Mouse (Mus musculus) lung, postnatal 36 days (tissue): ENCODE measurements around the gene Hadhb.
"Not testable (repeated sequence)": the region's sequence is repeated elsewhere in the genome, so short reads cannot be mapped to it uniquely, and the experiment has no call there.

Source experiments
- DNase-seq: peaks from one replicate; pipeline ENCODE4 v3.0.0; 2022; ENCODE audit warnings: mixed read lengths

Gene Hadhb

DNA sequence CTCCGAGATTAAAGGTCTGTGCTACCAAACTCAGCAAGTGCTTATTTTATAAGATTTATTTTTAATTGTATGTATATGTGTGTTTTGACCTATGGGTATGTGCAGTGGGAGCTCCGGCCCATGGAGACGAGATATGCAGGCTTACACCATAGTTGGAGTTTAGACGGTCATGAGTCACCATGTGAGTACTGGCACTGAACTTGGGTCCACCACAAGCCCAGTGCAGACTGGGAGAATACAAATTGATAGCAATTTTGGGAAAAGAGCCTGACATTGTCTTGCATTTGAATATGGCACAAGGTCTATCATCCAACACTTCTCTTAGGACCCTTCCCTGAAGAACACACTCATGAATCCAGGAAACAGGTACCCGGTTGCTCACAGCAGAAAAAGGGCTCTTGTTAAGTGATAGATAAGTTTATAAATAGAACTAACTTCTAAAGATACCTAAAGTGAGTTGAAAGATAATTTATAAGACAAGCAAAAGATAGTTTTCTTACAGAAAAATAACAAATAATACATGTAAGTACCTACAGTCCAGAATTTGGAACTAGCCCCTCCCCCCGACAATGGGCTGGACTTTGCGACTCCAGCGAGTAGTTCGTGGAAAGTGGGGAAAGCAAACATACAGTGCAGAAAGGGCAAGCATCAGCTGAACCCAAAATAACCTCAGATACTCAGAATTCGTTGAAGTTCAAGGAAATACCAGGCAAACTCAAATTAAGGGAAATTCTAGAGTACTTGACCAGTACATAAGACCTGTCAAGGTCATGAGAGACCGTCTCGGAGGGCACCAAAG, 32.8 kb downstream of the Hadhb start:
- DNase-seq: no peak

DNA sequence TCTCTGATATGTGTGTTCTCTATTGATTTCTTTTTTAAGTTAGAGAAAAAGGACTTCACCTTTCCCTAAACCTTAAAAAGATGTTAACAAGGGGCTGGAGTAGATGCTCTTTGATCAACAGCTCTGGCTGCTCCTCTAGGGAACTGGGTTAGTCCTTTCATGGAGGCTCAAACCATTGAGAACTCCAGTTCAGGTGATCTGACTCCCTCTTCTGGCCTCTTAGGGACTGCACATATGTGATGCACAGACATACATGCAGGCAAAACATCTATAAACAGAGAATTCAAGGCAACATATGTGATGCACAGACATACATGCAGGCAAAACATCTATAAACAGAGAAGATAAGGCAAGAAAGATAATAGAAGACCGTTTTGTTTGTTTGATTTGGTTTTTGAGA, 37.4 kb downstream of the Hadhb start:
- no peak for DNase-seq

DNA sequence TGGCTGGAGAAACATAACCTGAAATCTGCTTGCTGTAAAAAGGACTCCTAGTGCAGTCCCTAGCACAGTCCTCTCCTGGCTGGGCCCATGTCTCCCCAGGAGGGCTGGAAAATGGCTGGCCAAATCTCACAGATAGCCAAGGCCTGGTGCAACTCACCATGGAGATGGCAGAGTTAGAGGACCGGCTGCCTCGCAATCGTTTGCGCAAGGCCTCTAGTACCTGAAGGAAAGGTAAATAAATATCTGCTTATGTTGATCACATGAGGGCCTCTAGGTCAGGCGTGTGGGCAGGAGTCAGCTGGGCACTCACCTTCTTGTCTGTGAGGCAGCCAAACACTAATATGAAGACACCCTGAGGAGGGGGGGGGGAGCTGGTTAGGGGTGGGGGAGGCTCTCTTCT, 40.3 kb downstream of the Hadhb start:
- DNase-seq: peak; percentile 58

DNA sequence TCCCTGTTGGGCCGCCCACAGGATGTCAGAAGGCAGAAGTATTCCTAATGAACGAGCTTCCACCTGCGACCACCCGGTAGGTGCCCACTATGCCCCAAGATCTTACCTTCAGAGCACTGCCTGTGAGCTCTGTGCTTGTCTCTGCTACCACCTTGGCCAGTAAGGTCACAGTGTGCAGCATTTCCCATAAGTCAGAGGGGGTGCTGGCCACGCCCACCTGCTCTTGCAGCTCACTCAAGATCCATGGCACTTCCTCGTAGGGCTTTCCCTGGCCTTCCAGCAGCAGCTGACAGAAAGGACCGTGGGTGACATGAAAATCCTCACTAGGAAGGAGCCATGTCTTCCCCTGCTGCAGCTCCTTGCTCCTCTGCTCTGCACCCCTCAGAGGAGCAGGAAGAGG, 43.2 kb downstream of the Hadhb start:
- DNase-seq: peak; percentile 50

DNA sequence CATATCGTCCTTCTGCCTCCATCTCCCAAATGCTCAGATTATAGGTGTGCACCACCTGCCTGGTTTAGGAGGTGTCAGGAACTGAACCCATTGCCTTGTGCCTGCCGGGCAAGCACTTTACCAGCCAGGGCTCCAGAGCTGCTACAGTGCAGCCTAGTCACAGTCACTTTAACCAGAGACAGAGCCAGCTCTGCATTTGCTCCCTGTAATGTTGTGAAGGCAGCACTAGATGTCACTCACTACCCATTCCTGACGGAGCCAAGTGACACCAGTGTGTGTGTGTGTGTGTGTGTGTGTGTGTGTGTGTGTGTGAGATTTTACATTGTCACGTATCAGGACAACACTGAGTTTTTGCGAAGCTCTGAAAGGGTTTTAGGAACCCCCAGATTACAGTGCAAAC, 46.5 kb downstream of the Hadhb start:
- DNase-seq: peak; percentile 46

DNA sequence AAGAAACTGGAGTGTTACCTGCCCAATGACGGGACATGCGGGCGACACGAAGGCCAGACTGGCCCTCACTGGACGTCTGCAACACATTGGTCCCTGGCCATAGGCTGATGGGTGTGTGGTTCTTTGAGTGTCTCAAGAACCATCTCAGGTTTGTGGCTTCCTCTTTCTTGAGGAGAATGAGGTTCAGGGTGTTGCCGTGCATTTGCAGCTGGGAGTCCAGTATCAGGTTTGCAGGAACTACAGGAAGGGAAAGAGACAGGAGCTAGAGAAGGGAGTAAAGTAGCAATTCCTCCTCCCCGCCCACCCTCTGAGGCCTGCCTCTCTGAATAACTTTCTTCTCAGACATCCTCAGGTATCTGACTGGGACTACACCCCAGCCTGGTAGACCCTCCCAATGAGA, 47.2 kb downstream of the Hadhb start:
- DNase-seq: no peak

DNA sequence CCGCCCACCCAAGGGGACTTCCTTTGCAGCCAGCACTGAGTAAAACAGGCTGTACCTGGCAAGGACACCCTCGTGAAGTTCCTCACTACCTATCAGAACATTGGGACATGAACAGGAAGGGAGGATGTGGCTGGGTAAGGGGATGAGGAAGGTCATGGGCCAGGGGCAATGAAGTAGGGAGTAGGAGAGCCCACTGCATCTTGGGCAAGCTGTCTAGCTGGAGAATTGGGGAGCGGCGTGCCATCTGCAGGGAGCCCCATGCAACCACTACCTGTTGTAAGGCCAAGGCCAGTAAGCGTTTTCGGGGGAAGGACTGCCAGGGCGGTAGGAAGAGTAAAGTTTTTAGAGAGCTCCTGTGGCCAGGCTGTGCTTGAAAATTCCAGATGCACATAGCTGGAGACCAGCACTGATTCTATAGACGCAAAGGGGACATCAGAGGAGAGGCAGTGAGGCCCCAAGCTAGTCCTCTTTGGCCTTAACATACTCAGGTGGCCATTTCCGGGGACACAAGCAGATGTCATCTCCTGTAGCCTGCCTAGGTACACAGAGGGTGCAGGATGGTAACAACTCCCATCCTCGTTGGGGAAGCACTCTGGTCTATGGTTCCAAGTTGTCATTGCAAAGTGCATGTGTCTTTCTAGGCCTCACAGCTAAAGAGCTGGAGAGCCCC, 48.3 kb downstream of the Hadhb start:
- no peak for DNase-seq

DNA sequence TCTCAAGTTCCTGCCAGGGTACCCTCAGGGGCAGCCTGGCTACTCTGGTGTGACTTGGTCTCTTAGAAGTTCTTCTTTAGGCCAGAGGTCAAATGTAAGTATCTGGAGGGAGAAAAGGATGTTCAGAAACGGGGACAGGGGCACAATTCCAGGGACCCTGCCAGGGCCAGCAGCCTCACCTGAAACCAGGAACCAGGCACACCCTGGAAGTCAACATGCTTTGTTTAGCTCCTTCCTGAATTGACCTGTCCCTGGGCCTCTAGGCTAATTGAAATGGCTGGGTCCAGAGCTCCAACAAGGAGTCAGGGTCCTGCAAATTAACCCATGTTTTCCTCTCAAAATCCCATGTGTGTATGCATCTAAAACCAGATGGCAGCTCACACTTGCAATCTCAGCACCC, 49.4 kb downstream of the Hadhb start:
- DNase-seq: no peak

DNA sequence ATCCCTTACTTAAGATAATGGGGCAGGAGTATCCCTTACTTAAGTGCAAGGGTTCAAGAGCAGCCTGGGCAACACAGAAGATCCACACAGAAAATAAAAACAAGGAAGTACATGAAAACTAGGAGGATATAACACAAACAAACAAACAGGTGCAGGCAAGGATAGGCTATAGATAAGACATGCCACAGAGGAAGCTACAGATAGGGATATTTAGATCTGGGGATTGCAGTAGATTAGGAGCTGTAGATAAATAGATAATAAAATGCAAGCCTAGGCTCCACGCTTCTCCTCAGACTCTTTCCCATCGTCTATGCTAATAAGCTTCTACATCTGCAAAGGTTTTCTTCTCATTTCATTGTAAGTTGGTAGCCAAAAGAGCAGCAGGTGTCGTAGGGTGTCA, 50.0 kb downstream of the Hadhb start:
- DNase-seq: no peak

DNA sequence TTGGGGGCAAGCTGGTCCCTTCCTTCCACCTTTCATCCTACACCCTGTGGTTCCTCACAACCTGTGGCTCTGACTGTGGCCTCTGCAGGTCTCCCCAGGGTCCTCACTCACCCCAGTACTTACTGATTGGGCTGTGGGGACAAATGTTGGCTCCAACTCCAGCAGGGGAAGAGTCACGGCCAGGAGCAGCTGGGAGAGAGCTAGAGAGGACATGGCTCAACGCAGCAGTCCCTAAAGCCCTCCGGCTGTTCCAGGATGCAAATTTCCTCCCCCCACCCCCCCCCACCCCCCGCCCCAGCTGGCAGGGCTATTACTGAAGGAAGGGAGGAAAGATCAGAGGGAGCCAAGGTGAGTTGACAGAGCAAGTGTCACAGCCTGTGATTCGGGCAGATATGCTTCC, 50.4 kb downstream of the Hadhb start, which contains the start of gene Adgrf3:
Gene Adgrf3 (minus strand): TSS at position 230 of the 400 bp plus-strand sequence.
- no peak for DNase-seq

DNA sequence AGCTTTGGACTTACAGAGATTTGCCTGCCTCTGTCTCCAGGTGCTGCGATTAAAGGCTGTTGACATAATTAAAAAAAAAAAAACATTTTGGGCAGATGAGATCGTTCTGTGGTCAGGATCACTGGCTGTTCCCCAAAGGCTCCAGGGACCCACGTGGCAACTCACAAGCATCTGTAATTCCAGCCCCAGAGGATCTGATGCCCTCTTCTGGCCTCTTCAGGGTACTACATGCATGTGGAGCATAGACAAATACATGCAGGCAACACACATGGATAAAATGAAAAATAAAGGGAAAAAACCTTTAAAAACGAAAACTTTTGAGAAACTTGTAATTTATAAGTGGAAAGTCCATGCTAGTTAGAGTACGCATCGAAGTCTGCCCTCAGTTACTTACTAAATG, 52.2 kb downstream of the Hadhb start:
- peak; percentile 60 for DNase-seq

DNA sequence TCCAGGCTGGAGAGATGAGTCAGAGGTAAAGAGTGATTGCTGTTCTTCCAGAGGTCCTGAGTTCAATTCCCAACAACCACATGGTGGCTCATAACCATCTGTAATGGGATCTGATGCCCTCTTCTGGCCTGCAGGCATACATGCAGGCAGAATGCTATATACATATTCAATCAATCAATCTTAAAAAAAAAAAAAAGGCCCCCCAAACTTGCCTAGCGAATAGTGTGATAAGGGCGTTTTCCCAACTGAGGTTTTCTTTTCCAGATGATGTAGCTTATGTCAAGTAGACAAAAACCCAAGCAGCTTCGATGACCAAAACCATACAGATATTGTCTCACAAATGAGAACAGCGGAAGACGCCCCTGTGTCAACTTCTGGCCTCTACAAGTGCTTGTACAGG, 55.7 kb downstream of the Hadhb start:
- DNase-seq: not testable (repeated sequence)

DNA sequence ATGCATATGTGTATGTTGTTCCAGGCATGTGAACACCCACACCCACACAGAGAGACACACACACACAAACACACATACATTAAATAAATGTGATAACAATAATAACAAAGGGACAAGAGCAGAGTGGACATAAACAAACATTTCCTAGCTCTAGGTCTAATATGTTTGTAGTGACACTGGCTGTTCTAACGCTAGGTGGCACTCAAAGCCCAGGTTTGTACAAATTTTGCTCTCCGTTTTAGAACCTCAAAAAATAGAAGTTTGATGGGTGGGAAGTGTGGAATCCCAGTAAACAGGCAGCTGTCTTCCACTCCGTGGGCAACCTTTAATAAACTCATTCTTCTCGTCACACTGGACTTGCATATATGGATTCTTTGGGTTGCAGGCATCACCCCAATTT, 59.8 kb downstream of the Hadhb start:
- peak; percentile 77 for DNase-seq

DNA sequence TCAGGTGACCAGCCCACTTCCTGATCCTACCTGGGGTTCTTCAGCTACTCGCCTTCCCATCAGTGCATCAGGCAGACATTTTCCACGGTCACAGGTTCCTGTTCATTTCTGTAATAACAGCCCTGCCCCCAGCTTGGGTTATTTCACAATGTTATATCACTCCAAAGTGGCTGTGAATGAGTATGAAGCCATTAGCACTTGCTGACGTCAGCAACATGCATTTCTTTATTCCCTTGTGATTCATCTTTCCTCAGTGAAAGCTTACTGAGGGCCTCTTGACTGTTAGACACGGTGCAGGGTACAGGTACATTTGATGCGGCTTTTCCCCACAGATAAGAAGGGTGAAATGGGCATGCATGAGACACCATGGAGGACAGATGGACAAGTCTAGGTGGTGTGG, 60.9 kb downstream of the Hadhb start:
- no peak for DNase-seq

DNA sequence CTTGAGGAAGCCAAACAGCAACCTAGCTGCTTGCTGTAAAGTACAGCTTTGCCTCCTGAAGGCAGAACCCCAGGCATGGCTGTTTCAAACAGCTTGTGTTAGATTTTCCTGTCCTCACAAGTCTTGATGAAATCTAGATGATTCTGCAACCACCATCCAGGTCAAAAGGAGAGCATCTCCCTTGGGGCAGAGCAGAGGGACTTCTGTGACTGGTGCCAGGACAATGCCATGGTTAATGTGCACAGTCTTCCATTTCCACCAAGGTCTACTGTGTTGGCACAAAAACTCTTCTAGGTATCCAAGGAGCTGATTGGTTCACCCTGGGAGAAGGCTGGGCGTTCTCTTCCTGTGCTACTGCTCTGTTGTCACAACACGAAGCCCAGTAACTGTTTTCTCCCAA, 64.7 kb downstream of the Hadhb start:
- no peak for DNase-seq

DNA sequence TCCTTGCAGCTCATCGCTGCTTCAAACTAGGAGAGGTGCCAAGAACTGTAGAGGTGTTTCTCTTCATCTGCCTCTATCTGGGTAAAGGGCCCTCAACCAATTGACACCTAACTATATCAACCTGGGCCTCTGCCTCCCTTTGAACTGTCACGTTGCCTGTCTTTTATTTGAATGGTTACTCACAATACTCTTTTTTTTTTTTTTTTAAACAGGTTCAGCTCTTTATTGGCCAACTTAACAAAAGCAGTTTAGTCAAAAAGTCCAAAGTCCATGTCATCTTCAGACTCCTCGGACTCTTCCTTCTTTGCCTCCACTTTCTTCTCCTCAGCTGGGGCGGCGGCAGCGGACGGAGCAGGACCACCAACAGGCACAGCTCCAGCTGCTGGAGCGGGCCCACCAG, 65.6 kb downstream of the Hadhb start:
- no peak for DNase-seq

DNA sequence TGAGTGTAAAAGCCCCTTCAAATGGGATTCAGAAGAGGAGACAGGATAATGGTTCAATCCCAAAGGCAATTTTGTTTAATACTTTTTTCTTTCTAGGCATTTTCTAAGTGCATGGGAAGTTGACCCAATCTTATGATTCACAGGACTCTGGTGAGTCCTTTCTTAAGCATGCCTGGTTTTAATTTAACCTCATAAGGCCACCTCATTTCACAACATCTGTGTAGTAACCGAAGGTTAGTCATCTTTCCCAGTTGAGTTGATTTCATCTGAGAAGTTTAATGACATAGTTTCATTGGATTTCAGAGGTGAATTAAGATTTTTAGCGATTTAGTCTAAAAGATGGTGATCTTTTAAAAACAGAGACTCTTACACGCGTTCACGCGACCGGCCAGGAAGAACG, 67.6 kb downstream of the Hadhb start:
- DNase-seq: no peak

DNA sequence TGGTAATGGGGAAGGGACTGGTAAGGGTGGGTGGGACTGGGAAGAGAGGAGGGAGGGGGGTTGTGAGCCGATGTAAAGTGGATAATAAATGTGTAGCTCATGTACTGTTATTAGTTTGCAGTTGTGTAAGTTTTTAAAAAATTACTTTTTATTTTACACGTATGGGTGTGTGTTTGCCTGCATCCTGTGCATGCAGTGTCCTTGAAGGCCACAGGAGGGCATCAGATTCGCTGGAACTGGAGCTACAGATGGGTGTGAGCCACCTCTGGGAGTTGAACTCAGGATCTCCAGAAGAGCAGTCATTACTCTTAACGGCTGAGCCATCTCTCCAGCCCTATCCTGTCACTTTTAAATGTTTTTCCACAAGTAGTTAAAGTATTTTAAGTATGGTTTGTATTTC, 75.9 kb downstream of the Hadhb start:
- DNase-seq: peak; percentile 58

DNA sequence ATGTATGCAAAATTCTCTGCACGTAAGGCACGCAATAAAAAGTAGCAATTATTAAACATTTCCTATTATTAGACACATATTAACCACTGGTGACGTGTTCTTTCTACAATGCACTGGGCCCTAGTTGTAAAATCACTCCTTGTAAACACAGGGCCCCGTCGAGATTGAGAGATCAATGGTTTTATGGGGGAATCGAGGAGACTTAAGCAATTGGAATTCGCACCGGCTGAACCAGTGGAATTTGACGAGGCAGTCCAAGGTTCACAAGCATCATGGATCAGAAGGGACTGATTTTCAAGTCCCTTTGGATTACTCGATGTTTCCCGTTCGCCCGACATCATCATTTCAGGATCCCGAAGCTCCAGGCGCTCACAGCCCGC, 76.8 kb downstream of the Hadhb start:
- DNase-seq: no peak

DNA sequence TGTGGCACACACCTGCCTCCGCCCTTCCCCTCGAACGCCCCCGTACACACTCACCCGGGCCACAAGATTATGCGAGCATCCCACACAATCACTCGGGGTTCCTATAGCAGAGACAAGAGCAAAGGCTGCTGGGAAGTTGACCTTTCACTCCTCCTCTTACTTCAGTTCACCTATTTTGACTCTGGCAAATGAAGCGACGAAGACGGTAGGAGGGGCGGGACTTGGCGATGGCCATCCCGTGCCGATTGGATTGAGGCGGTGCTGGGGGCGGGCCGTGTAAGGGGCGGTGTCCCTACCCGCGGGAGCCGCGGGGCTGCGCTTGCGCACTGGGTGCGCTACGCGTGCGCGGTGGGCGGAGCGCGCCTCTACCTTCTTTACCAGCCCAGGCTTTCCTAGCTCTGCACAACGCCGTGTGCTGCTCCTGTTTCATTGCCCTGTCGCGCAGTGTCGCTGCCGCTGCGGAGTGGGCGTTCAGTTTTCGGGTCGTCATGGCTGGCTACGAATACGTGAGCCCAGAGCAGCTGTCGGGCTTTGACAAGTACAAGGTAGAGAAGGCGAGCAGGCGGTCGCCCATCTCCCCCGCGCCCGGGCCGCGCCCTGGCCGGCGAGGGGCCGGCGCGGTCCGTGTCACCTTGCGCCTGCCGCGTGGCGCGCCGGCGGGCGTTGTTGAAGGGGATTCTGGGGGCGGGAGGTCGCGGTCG, 77.4 kb downstream of the Hadhb start, which contains the start of gene Selenoi:
Gene Selenoi (plus strand): TSS at position 311 of the 701 bp plus-strand sequence.
- peak; percentile 100 for DNase-seq

DNA sequence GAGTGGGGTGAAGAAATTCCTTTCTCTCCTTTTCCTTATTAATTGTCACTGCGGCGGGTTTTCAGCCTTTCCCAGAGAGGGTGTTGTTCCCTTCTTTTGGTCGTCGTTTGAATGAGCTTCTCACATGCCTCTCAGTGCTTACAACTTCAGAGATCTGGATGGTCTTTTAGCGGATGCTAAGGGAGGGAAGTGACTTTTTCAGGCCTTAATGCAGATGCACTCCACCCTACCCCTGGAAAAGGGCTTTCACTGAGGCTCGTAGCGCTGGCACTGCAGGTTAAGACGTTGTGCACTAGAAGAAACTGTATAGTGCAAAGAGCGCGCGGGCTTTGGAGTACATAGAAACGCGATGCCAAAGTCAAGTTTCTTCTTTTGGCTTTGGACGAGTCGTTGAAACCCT, 78.0 kb downstream of the Hadhb start:
- no peak for DNase-seq

DNA sequence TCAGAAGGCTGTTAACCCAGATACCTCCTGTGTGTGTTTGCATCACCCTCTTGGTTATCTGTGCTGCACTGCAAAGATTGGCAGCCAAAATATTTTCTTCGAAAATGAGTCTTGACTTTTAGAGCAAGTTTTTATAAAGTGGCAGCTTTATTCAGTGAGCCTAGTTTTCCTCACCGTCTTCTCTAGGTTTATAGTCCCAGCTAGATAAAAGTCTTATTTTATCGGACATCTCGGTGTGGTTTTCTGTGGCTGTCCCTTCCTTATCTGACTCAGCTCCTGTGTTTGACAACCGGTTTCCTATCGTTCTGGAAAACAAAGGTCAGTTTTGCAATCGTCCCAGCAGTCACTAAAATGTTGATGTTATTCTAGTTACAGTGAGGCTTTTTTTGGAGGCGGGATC, 78.9 kb downstream of the Hadhb start:
- no peak for DNase-seq
